Mouse (Mus musculus): ENCODE results near the gene Gm18596.
"Not testable (repeated sequence)": the region's sequence is repeated elsewhere in the genome, so short reads cannot be mapped to it uniquely, and the experiment has no call there.

Gm18596 gene

DNA sequence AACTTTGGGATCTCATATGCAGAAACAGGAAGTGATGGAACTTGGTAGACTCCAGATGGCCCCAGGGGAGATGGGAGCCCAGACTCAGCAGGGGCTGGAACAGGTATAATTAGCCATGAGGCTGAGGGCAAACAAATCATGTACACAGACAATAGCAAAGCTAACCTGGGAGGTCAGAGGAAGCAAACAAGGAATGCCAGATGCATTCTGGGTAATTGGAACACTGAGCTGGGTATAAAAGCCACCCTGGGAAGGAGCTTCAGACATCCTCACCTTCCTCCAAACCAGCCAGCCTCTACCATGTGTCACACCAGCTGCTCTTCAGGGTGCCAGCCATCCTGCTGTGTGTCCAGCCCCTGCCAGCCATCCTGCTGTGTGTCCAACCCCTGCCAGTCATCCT, 31.3 kb downstream of the Gm18596 start, which contains the start of gene Gm10024:
Gene Gm10024 (plus strand): TSS at position 301 of the 400 bp plus-strand sequence.
- not testable (repeated sequence) for DNase-seq (ENCODE audit: low read depth, low spot score)

DNA sequence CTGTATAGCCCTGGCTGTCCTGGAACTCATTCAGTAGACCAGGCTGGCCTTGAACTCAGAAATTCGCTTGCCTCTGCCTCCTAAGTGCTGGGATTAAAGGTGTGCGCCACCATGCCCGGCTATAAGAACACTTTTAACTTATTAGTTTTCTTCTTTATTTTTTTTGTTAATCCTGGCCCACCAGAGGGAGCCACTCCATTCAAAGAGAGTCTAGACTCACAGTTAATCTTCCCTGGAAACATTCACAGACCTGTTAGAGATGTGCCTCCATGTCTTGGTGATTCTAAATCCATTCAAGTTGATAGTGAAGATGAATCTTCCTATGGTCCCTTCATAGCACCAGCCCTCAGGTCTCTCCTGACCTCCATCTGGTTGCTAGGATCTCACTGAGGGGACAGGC, 32.6 kb downstream of the Gm18596 start:
- no peak for DNase-seq (ENCODE audit: low read depth, low spot score)

DNA sequence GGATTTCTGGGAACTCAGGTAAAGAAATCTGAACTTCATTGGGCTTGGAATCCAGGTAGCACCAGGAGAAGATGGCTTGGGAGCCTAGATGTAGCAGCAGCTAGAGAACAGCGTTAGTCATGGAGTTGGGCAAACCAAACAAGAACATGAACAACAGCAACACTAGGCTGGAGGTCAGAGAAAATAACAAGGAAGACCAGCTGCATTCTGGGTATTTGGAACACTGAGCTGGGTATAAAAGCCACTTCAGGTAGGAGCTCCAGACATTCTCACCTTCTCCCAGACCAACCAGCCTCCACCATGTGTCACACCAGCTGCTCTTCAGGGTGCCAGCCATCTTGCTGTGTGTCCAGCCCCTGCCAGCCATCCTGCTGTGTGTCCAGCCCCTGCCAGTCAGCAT, 36.1 kb downstream of the Gm18596 start, which contains the start of gene Gm10272:
Gene Gm10272 (plus strand): TSS at position 301 of the 400 bp plus-strand sequence.
- DNase-seq (ENCODE audit: low read depth, low spot score): no peak

DNA sequence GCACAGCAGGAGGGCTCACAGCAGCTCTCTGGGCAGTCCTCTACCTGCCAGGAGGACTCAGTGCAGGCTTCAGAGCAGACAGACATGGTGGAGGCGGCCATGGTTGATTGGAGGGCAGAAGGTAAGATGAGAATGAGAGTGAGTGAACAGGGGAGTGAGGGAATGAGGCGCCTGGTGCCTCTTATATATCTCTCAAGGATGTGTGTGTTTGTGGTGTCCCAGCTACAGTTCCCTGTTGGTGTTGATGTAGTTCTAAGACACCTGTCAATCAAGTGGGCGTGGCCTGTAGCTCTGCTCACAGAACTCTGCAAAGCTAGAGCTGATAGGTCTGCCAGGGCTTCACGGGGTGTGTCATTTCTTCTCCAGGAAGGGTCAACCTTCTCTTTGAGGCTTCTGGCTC, 45.3 kb downstream of the Gm18596 start, which contains the start of gene Gm9508:
Gene Gm9508 (minus strand): TSS at position 101 of the 400 bp plus-strand sequence.
- no peak for DNase-seq (ENCODE audit: low read depth, low spot score)
